Mouse (Mus musculus) layer of hippocampus, postnatal 14 days (tissue): Measurements from ENCODE around the gene Spcs2. TPM values are rescaled to one million over a fixed set of nuclear protein-coding genes. Genes with fewer than 3 reads are reported as not detected.

ENCODE experiments used
- DNase-seq, 2 experiments: peaks; one replicate each; pipeline ENCODE4 v3.0.0; 2021 to 2022; ENCODE audit warnings: low spot score in 2 of 2, mixed read lengths in 1 of 2
- total RNA-seq, 2 experiments: library from RNA; stranded (reverse); gene quantifications; 2 replicates each; pipeline ENCODE4 v1.2.3; 2021

Gene Spcs2
- total RNA-seq, 2 experiments from 2014 or later, result 86.8 to 97.0 TPM

DNA sequence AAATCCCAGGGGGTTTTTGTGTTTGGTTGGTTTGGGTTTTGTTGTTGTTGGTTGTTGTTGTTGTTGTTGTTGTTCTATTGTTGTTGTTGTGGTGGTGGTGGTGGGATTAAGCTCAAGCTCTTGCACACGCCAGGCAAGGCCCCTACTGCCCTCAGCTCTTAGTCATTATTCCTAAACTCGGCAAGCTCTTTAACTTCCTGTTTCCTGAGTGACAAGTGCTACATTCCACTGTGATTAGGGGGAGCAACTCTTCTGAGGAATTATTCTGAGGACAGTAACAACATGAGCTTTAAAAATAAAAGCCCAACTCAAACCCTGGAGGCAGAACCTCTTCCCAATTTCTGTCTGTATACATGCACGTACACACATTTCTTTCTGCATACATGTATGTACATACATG lies 2.0 kb upstream of the Spcs2 start:
- no peak for DNase-seq

DNA sequence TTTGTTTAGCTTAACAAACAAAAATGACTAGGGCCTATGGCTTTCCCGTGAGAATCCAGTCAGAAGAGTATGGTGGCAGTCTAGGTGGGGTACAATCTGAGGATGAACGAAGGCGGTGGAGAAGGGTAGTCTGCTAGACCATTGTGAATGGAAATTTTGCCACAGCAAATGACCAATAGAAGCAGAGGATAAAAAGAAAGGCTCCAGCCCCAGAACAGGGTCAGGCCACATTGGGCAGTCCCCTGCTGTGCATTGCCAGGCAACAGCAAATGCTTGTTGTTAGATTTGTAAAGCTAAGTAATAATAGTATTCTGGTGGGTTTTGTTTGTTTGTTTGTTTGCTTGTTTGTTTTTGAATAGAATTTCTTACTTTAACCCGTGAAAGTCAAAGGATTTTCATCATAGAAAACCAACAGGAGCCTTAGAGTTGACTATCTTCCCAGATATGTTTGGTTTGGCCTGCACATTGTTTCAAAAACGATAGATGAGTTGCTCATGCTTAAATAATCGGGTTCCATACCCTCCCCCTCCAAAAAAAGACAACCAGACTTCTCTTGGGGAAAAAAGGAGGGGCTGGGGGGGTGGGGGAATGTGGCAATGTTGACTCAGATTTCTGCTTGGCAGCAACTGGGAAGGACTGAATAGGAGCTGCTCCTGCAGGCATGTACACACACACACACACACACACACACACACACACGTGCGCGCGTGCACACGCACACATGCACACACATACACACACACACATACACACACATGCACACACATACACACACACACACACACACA lies 1.2 kb upstream of the Spcs2 start:
- peak in 1 of 2 experiments; percentile 36 for DNase-seq

DNA sequence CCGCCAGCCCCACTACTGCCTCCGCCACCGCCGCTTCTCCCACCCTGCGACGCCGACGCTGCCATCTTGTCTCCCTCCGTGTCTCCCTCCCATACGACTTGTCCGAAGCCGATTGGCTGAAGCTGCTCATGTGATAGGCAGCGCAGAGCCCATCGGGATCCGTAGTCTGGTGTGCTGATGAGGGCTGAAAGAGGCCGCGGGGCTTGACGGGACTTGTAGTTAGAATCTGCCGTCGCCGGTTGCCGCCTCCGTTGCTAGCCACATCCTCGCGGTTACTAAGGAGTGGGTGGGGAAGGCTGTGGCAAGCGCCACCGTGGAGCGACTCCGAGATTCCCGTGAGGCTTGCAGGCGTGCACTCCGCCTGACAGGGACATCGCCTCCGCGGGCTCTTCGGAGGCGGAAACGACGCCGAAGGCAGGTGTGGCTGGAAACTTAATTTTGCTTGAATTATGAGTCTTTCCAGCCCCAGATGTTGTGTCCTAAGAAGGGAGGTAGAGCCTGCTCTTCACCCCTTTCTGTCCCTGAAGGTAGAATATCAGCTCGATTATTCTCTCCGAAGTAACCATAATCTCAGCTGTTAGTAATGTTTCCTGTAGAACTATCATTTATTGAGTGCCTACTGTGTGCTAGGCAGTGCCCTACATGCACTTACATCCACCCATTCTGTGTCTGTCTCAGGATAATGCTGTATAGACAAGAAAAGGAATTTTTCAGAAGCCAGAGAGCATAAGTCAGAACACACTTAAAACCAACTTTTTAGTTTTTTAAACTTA lies 4.3 kb downstream of the Spcs2 start, which contains the start of gene Xrra1:
TSS of gene Xrra1 (plus strand) at position 304 of the 773 bp plus-strand sequence.
- DNase-seq, result peak; percentile 95 to 99

DNA sequence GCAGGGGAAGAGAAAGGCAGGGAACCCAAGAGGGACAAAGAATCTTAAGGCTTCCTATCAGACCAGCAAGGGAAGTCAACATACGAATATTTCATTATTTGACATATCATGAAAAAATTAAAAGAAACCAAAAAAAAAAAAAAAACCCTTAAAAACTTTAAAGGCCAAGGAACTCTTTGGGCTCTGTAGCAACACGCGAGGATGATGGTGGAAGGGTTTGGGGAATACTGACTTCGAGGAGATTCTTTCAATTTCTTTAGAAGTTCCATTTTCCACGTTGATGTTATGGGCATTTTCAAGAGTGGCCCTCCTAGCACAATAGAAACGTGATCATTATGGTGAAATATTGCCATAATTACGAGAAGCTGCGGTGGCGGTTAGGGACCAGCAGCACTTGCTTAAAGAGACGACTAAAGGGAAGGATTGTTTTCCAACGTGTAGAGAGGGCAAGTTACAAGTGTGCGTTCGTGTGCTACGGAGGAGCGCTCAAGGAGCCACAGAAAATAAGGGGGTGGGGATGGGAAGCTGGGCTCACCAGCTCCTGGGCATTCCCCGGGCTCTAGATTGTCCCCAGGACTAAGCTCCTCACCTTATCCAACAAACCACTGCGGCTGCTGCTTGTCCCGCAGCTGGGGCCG lies 5.0 kb downstream of the Spcs2 start:
- no peak for DNase-seq

DNA sequence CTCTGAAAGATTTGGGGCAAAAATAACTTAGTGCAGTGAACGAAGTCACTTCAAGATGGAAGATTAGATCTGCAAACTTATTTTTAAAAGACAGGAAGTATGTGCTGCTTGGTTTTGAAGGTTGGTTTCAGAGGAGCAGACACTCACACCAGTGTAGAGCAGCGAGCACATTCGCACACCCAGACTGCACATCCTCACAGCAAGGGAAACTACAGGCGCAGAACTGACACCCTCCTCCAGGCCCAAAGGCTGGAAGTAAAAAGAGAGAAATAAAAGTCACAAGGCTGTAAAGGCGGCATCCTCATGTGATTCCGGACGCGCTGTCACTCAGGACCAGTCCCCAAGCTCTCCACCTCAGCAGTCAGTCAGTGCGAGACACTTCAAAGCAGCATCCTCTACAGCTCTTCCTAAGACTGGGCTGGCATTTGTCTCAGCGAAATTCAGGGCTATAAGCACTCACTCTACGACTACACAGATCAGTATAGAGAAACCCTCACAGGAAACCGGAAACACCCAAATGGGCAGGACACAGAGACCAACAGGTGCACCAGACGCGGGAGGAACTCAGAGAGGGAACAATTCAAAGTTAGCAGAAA lies 6.9 kb downstream of the Spcs2 start:
- DNase-seq, result no peak

DNA sequence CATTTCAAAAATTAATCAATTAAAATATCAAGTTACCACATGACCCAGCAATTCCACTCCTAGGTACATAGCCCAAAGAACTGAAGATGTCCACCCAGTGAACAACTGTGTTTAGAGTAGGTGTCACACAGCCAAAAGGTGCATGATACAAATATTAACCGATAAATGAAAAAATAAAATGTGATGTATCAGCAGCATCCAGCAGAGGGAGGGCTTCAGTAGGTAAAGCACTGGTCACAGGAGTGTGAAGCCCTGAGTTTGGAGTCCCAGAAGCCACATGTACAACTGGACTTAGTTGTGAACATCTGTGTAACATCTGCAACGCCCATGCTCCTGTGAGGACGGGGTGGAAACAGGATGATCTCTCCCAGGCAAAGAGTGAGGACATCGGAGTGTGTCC lies 9.0 kb downstream of the Spcs2 start:
- no peak for DNase-seq

DNA sequence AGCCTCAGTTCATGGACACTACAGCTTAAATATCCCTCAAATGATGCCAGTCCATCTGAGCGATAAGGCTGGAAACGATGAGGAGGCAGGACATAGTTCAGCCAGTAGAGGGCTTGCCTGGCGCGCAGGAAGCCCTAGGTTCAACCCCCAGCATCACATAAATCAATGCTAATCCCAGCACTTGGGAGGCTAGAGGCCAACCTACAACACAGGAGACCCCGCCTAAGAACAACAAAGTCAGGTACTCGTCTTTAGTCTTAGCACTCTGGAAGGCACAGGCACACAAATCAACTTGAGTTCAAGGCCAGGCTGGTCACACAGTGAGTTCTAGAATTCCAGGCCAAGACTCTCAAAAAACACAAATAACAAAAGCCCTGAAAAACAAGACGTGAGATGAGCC lies 9.9 kb downstream of the Spcs2 start:
- DNase-seq, result no peak

DNA sequence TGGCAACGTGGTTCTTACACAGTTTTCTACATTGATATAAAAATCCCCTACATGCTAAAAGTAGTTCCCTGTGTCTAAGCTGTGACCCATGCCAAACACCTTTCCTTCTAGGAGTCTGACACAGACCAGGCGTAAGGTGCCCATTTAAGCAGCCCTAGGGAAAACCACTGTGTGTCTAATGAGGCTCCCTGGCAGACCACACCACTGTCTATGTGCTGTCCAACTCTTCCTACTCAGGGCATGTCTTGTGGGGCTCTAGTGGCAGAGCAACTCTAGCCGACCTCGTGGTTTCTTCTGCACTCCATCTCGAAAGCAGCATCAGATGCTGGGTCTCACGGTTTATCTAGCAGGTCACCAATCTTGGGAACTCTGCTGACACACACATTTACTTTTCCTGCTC lies 11.6 kb downstream of the Spcs2 start:
- DNase-seq, result no peak

DNA sequence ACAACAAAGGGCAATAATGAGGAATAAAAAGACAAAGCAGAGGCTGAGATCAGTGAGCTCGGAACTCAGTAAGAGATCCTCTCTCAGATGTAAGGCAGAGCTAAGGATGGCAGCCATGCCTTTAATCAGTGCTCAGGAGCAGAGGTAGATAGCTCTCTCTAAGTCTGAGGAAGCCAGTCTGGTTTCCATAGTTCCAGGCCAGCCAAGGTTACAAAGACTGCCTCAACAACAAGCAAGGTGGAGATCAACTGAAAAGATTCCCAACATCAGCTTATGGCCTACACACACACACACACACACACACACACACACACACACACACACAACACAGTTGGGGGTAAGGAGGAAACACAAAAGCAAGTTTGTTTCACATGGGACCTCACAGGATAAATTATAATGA lies 12.1 kb downstream of the Spcs2 start:
- DNase-seq, result no peak

DNA sequence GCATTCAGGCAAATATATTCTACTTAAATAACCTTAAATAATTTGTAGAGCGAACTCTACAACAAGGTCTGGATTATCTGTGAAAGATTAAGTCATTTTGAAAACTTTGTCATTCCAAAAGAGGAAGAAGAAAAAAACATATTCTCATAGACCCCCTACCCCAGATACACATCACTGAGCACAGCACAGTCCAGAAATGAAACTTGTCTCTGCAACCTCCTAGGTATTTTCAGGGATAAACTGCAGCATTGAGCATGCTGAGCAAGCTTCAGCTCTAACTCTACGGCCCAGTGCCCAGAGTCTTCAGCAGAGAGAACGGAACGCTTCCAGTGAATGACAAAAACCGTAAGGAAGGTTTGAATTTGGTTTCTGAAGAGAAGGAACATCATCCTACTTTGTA lies 12.7 kb downstream of the Spcs2 start:
- no peak for DNase-seq

DNA sequence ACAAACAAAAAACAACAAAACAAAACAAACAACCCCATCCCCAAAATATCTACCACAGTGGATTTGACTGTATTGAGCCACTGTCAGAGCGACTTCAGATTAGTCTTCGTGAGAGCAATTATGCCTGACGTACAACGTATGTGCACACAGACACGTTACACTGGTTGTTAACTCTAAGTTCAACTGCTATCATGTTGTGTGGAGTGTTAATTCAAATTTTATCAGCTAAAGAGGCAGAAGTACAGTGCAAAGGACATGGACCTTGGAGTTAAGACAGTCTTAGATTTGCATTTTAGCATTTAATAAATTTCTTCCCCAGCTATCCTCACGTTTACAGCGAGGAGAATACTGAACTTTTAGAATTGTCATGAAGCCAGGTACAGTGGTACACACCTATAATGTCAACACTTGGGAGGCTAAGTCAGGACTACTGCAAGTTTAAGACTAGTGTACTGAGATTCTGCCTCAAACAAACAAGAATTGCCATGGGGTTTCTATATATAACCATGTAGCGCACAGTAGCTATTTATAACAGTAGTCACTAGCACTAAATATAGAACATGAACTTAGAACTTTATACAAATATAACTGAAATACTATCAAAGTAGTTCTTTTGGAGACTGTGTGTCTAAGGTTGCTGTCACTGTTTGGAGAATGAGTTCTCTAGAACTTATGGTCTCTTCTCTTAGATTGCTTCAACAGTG lies 17.6 kb downstream of the Spcs2 start:
- no peak for DNase-seq

DNA sequence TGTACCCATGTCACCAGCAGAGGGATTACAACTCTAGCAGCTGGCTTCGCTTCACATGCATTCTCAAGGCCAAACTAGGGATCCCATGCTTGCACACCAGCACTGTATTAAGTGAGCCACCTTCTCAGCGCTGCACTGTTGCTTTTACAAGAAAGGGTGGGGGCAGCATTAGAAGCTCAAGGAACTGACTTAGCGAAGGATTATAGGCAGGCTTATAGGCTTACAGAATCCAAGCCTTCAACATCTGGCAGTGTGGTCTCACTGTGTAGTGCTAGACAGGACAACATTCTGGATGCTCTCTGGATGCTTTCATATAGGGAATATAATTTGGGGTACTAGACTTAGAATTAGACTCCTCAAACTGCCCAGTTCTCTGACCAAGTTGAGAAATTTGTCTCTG lies 25.0 kb downstream of the Spcs2 start:
- no peak for DNase-seq

DNA sequence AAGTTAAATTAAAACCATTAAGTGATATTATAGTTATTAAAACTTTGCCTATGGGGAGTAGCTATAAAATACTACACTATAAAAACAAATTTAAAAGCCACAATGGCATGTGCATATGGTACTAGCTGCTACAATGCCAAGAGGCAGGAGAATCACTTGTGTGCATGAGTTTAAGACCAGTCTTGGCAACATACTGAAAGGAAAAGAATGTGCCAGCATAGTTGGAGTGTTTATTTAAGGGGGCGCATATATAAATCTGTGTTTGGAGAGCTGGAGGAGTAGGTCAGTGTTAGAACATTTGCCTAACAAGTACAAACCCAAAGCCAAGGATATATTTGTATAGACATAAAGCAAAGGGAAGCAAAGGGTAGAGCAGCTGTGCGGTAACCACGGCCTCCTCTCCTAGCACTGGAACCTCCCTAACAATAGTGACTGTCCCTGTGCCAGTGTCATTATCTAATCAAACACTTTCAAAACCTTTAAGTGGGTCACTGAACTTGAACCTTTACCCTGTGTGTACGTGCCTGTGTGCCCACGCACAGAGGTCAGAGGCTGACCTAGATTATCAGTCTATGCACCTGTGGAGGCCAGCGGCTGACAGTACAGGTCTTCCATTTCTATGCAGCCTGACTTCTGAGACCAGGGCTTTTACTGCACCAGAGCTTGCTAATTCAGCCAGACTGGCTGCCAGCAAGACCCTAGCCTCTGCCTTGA lies 25.7 kb downstream of the Spcs2 start:
- no peak for DNase-seq

DNA sequence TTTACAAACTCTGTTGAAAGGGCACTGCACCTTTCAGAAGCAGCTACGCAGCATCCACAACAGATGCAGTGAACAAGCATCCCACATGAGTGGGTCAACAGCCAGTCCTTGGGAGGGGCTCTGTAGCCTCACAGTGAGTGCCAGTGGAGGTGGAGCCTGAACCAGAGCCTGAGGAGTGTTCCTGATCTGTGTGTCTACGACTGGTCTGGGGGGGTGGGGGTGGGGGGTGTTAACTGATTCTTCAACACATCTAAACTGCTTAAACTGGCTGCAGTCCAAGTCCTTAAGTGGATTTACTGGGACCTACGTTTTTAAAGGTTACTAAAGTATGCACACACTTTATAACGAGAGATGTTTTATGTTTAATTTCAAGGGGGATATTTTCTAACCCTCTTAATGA lies 26.5 kb downstream of the Spcs2 start:
- no peak for DNase-seq

DNA sequence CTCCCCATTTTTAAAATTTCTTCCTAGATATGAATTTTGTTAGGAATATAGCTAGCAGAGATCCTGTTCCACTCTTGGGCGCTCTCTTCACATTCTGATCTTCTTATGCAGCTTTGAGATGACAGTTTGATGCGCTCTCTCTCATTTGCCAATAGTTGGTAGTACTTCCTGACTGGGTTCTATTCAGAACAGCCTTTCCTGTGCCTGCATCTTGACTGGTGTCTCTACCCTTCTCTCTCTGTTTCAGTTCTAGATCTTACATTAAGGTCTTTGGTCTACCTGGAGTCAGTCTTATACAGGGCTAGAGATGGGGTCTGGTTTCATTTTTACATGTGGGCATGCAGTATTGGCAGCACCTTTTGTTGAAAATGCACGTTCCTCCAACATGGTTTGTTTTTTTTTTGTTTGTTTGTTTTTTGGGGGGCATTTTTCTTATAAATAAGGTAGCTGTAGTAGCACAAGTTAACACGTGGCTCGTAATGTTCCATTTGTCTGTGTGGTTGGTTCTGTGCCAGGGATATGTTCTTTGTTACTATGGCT lies 28.9 kb downstream of the Spcs2 start:
- DNase-seq, result no peak

DNA sequence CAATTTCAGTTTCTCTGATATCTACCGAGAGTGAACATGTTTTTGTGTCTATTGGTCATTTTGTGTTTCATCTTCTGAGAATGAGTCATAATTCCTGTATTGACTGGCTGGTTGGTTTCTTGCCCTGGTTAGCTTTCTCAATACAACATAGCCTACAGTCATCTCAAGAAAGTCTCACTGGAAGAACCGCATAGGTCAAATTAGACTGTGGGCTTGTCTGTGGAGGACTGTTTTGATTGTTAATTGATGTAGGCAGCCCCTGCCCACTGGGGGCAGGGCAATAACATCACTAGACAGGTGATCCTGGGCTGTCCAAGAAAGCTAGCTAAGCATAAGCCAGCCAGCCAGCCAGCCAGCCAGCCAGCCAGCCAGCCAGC lies 29.4 kb downstream of the Spcs2 start:
- no peak for DNase-seq

DNA sequence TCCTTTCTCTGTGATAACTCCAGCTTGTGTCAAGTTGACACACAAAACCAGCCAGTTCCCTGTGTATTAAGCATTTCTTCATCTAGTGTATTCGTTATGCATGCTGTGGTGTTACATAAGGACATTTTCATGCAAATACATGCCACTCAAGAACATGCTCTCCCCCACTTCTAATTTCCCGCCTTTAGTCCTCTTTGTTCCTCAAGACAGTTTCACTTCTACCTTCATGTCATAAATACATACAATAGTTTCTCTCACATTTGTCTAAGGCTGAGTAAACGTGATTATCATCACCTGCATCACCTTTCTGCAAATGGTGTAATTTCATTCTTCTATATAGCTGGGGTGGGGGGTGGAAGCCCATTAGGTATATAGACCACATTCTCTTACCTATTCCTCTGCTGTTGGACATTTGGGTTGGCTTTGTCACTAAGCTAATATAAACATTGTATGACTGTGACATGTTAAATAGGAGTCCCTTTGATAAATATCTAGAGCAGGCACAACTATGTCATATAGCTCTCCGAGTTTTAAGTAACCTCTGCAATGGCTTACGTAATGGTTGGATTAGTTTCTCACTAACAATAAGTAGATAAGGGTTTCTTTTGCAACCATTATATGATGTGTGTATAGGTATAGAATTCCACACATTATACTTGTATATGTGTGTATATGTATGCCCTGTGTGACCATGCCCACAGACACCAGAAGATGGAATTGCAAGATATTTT lies 30.0 kb downstream of the Spcs2 start:
- DNase-seq, result no peak

DNA sequence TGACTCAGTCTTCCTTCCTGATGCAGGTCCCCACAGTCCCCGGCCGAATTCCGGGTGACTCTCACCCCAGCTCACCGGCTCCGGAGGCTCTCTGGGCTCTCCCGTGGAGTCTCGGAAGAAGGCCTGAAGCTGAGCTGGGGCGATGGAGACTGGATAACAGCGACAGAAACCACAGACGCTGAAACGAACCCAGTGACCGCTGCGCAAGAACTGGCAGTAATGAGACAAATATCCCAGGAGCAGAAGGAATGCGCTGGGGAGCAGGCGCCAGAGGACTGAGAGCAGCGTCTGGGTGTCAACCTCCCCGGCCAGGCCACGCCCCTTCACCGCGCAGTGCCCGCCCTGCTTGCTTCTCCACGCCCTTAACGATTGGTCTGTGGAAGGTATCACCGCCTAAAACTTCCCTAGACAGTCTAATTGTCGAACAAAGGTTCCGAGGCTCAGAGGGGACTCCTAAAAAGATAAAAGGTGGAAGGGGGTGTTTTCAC lies 35.1 kb downstream of the Spcs2 start, which contains the start of gene Neu3:
TSS of gene Neu3 (minus strand) at position 335 of the 488 bp plus-strand sequence.
- DNase-seq, result peak; percentile 83 to 89

DNA sequence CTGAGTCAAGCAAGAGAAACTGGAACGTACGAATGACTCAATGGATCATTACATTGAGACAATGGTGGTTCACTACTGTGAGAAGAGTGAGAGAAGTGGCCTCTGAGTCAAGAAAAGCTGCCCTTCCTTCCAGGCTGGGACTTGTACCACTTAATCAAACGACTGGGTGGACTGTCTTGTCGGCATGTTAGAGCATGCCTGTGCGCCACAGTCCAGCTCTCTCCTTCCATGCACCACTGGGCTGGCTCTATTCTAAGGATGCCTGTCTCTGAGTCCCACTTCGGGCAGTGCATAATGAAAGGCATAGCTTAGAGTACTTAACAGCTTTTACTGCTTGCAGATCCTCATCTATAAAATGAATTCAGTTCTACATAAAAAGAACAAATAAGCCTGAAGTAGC lies 37.2 kb downstream of the Spcs2 start:
- DNase-seq, result no peak
